Mouse (Mus musculus) CD4-positive, CD25-positive, alpha-beta regulatory T cell, adult 4 months (primary cell): ENCODE measurements around the gene Mrc1. TPM values are rescaled to one million over a fixed set of nuclear protein-coding genes. Genes with fewer than 3 reads are reported as not detected.

Source experiments
- ATAC-seq: one replicate; pipeline ENCODE4 v1.8.0; 2017
- polyA plus RNA-seq, 2 experiments: library from polyadenylated mRNA; unstranded; fragments of 100-300 nt; shearing (Covaris generic); gene quantifications; one replicate each; pipeline ENCODE4 v1.2.1; 2017

Mrc1 gene
- polyA plus RNA-seq, 2 experiments from 2014 or later, result 0.13 to 0.25 TPM

- peak; percentile 39 for ATAC-seq
Observed at GRCm38 (mm10) chr2:14244668-14245067, 15.5 kb downstream of the Mrc1 start.

GRCm38 (mm10) chr2:14249839-14250564, 20.8 kb downstream of the Mrc1 start:
- ATAC-seq, result no peak

GRCm38 (mm10) chr2:14251938-14252337, 22.7 kb downstream of the Mrc1 start:
- no peak for ATAC-seq

GRCm38 (mm10) chr2:14258345-14258850, 29.2 kb downstream of the Mrc1 start:
- ATAC-seq, result no peak

GRCm38 (mm10) chr2:14262090-14262489, 32.9 kb downstream of the Mrc1 start:
- no peak for ATAC-seq

- ATAC-seq, result no peak
Observed at GRCm38 (mm10) chr2:14269160-14269559, 40.0 kb downstream of the Mrc1 start.

GRCm38 (mm10) chr2:14272088-14272487, 42.9 kb downstream of the Mrc1 start:
- ATAC-seq, result no peak

GRCm38 (mm10) chr2:14275796-14276195, 46.6 kb downstream of the Mrc1 start:
- no peak for ATAC-seq

- ATAC-seq, result no peak
Observed at GRCm38 (mm10) chr2:14279256-14279655, 50.1 kb downstream of the Mrc1 start.

- no peak for ATAC-seq
Observed at GRCm38 (mm10) chr2:14279795-14280194, 50.6 kb downstream of the Mrc1 start.

GRCm38 (mm10) chr2:14295334-14295733, 66.1 kb downstream of the Mrc1 start:
- ATAC-seq, result peak; percentile 78

- ATAC-seq, result no peak
Observed at GRCm38 (mm10) chr2:14312505-14313380, 83.6 kb downstream of the Mrc1 start.

GRCm38 (mm10) chr2:14315113-14315512, 85.9 kb downstream of the Mrc1 start:
- no peak for ATAC-seq

- ATAC-seq, result no peak
Observed at GRCm38 (mm10) chr2:14341652-14342308, 112.6 kb downstream of the Mrc1 start.

- no peak for ATAC-seq
Observed at GRCm38 (mm10) chr2:14342309-14342839, 113.2 kb downstream of the Mrc1 start.

Other genes starting within 250 kb of the Mrc1 start
- gene Hacd1, start 173.3 kb upstream of the Mrc1 start, polyA plus RNA-seq, result not detected
- 10 to 100 TPM; 13.6 to 14.0 TPM for gene Stam, start 155.3 kb upstream of the Mrc1 start, polyA plus RNA-seq
- not detected for gene Tmem236, start 54.9 kb upstream of the Mrc1 start, polyA plus RNA-seq
- not detected for gene Slc39a12, start 158.9 kb downstream of the Mrc1 start, polyA plus RNA-seq